Mouse (Mus musculus): Measurements from ENCODE around the gene Ltbp1. TPM values are rescaled to one million over a fixed set of nuclear protein-coding genes. Genes with fewer than 3 reads are reported as not detected.

Gene Ltbp1
- polyA plus RNA-seq, 1 experiment from 2014 or later = 2.1 TPM

DNA sequence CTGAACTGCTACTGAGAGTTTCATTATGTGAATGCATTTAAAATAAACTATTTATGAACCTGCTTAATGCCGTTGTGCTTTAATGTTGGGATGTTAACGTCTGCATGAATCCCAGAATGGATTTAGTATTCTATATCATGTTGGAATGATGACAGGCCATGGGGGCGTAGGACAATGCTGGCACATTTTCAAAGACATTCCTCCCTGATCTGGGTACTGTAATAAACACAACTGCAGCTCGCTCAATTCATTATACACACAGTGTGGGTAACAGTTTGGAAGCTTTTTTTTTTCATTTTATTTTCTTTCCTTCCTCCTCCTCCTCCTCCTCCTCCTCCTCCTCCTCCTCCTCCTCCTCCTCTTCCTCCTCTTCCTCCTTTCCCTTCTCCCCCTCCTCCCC lies 82.9 kb downstream of the Ltbp1 start:
- H3K9me3 ChIP-seq (replicated peaks; ENCODE audit: control insufficient read depth, low read length) = no peaks in the 10 kb centered on the region
- H3K36me3 ChIP-seq (ENCODE audit: control insufficient read depth, insufficient read depth) = no peaks in the 10 kb centered on the region
- H3K9ac ChIP-seq (ENCODE audit: low read depth, low read length) = no peak overlapping the region
- WGBS (ENCODE audit: insufficient replicate concordance) = 68% methylated on average over 4 of the region's 4 CpGs
- ATAC-seq (ENCODE audit: low read depth) = no peak
- H3K4me3 ChIP-seq (ENCODE audit: low read depth, low read length) = no peak overlapping the region
- no peaks in the 10 kb centered on the region for H3K4me1 ChIP-seq (ENCODE audit: control insufficient read depth, low read depth, low read length)
- H3K27me3 ChIP-seq (ENCODE audit: control insufficient read depth, insufficient read depth, low read depth, low read length) = no peaks in the 10 kb centered on the region
- no peak overlapping the region for H3K27ac ChIP-seq (ENCODE audit: low read length)
- H3K4me2 ChIP-seq (ENCODE audit: low read depth, low read length) = no peak overlapping the region

DNA sequence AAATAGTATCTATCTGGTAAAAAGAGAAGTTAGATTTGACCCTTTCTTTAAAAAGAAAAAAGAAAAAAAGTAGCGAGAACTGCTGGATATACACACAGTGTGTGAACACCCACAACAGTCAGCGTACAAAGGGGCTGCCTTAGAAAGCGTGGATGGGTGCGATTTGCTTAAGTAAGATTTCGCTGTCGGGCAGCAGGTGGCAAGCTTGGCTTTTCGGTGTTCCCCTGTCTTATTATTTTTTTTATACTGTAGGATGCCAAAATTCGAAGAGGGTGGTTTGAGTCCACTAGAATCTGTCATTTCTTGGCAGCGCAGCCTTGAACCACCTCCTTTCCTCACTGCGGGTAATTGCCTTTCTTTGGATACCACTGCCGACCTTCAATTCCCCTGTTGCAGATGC lies 83.4 kb downstream of the Ltbp1 start:
- Histone ChIP-seq H3K9ac (ENCODE audit: low read depth, low read length) (no peak overlapping the region), H3K4me2 (ENCODE audit: low read depth, low read length) (no peak overlapping the region), H3K27me3 (ENCODE audit: control insufficient read depth, insufficient read depth, low read depth, low read length) (no peaks in the 10 kb centered on the region), H3K36me3 (ENCODE audit: control insufficient read depth, insufficient read depth) (no peaks in the 10 kb centered on the region), H3K27ac (ENCODE audit: low read length) (no peak overlapping the region), H3K4me3 (ENCODE audit: low read depth, low read length) (no peak overlapping the region), H3K4me1 (ENCODE audit: control insufficient read depth, low read depth, low read length) (no peaks in the 10 kb centered on the region), H3K9me3 (replicated peaks; ENCODE audit: control insufficient read depth, low read length) (no peaks in the 10 kb centered on the region)
- 75% methylated on average over 11 of the region's 11 CpGs for WGBS (ENCODE audit: insufficient replicate concordance)
- ATAC-seq (ENCODE audit: low read depth) = no peak

DNA sequence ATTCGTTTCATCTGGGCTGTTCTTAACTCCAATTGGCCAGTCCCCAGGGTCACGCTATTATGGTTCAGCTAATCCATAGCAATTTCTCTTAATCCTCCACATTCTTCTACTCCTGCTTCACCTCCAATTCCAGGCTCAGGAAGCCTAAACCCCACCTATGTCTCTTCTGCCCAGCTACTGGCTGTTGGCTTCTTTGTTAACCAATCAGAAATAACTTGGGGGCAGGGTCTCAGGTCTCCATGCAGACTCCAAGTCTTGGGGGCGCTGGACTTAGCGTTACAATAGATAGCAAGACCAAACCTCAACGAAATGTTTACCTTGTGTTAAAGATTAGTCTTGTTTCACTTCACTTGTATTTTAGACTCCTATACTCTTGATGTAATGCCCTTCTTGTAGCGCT lies 85.2 kb downstream of the Ltbp1 start:
- H3K4me3 ChIP-seq (ENCODE audit: low read depth, low read length) = no peak overlapping the region
- H3K27ac ChIP-seq (ENCODE audit: low read length) = no peak overlapping the region
- no peaks in the 10 kb centered on the region for H3K27me3 ChIP-seq (ENCODE audit: control insufficient read depth, insufficient read depth, low read depth, low read length)
- H3K9me3 ChIP-seq (replicated peaks; ENCODE audit: control insufficient read depth, low read length) = no peaks in the 10 kb centered on the region
- no peak for ATAC-seq (ENCODE audit: low read depth)
- no peaks in the 10 kb centered on the region for H3K36me3 ChIP-seq (ENCODE audit: control insufficient read depth, insufficient read depth)
- WGBS (ENCODE audit: insufficient replicate concordance) = 65% methylated on average over 6 of the region's 6 CpGs
- no peak overlapping the region for H3K4me2 ChIP-seq (ENCODE audit: low read depth, low read length)
- no peaks in the 10 kb centered on the region for H3K4me1 ChIP-seq (ENCODE audit: control insufficient read depth, low read depth, low read length)
- H3K9ac ChIP-seq (ENCODE audit: low read depth, low read length) = no peak overlapping the region

- H3K4me2 ChIP-seq (ENCODE audit: low read depth, low read length) = no peak overlapping the region
- 66% methylated on average over 3 of the region's 3 CpGs for whole genome bisulfite sequencing (ENCODE audit: insufficient replicate concordance)
- no peak overlapping the region for H3K27ac ChIP-seq (ENCODE audit: low read length)
- H3K4me1 ChIP-seq (ENCODE audit: control insufficient read depth, low read depth, low read length) = no peaks in the 10 kb centered on the region
- no peaks in the 10 kb centered on the region for H3K27me3 ChIP-seq (ENCODE audit: control insufficient read depth, insufficient read depth, low read depth, low read length)
- no peaks in the 10 kb centered on the region for H3K36me3 ChIP-seq (ENCODE audit: control insufficient read depth, insufficient read depth)
- no peak for ATAC-seq (ENCODE audit: low read depth)
- H3K4me3 ChIP-seq (ENCODE audit: low read depth, low read length) = no peak overlapping the region
- H3K9me3 ChIP-seq (replicated peaks; ENCODE audit: control insufficient read depth, low read length) = no peaks in the 10 kb centered on the region
- no peak overlapping the region for H3K9ac ChIP-seq (ENCODE audit: low read depth, low read length)
Observed at GRCm38 (mm10) chr17:75093563-75093962, 88.2 kb downstream of the Ltbp1 start.

GRCm38 (mm10) chr17:75094591-75094990 lies 89.2 kb downstream of the Ltbp1 start:
- ATAC-seq (ENCODE audit: low read depth) = no peak
- Histone ChIP-seq H3K4me1 (ENCODE audit: control insufficient read depth, low read depth, low read length) (no peaks in the 10 kb centered on the region), H3K36me3 (ENCODE audit: control insufficient read depth, insufficient read depth) (no peaks in the 10 kb centered on the region)

GRCm38 (mm10) chr17:75096727-75097126 lies 91.4 kb downstream of the Ltbp1 start:
- no peaks in the 10 kb centered on the region for H3K36me3 ChIP-seq (ENCODE audit: control insufficient read depth, insufficient read depth)
- no peak overlapping the region for H3K9ac ChIP-seq (ENCODE audit: low read depth, low read length)
- no peak overlapping the region for H3K4me2 ChIP-seq (ENCODE audit: low read depth, low read length)
- ATAC-seq (ENCODE audit: low read depth) = no peak
- no peaks in the 10 kb centered on the region for H3K27me3 ChIP-seq (ENCODE audit: control insufficient read depth, insufficient read depth, low read depth, low read length)
- no peak overlapping the region for H3K27ac ChIP-seq (ENCODE audit: low read length)
- no peaks in the 10 kb centered on the region for H3K4me1 ChIP-seq (ENCODE audit: control insufficient read depth, low read depth, low read length)
- WGBS (ENCODE audit: insufficient replicate concordance) = 67% methylated on average over 7 of the region's 7 CpGs
- H3K9me3 ChIP-seq (replicated peaks; ENCODE audit: control insufficient read depth, low read length) = no peaks in the 10 kb centered on the region
- no peak overlapping the region for H3K4me3 ChIP-seq (ENCODE audit: low read depth, low read length)

More at GRCm38 (mm10) chr17:75094591-75094990, 89.2 kb downstream of the Ltbp1 start:
- WGBS (ENCODE audit: insufficient replicate concordance) = 76% methylated on average over 9 of the region's 9 CpGs
- Histone ChIP-seq H3K27ac (ENCODE audit: low read length) (no peak overlapping the region), H3K9me3 (replicated peaks; ENCODE audit: control insufficient read depth, low read length) (no peaks in the 10 kb centered on the region), H3K27me3 (ENCODE audit: control insufficient read depth, insufficient read depth, low read depth, low read length) (no peaks in the 10 kb centered on the region), H3K9ac (ENCODE audit: low read depth, low read length) (no peak overlapping the region), H3K4me2 (ENCODE audit: low read depth, low read length) (no peak overlapping the region), H3K4me3 (ENCODE audit: low read depth, low read length) (no peak overlapping the region)

- Histone ChIP-seq H3K4me1 (ENCODE audit: control insufficient read depth, low read depth, low read length) (no peaks in the 10 kb centered on the region), H3K9ac (ENCODE audit: low read depth, low read length) (no peak overlapping the region), H3K36me3 (ENCODE audit: control insufficient read depth, insufficient read depth) (no peaks in the 10 kb centered on the region), H3K27me3 (ENCODE audit: control insufficient read depth, insufficient read depth, low read depth, low read length) (no peaks in the 10 kb centered on the region), H3K4me3 (ENCODE audit: low read depth, low read length) (no peak overlapping the region), H3K27ac (ENCODE audit: low read length) (no peak overlapping the region), H3K4me2 (ENCODE audit: low read depth, low read length) (no peak overlapping the region), H3K9me3 (replicated peaks; ENCODE audit: control insufficient read depth, low read length) (no peaks in the 10 kb centered on the region)
- WGBS (ENCODE audit: insufficient replicate concordance) = 67% methylated on average over 3 of the region's 3 CpGs
- ATAC-seq (ENCODE audit: low read depth) = no peak
Observed at GRCm38 (mm10) chr17:75097367-75097766, 92.0 kb downstream of the Ltbp1 start.

DNA sequence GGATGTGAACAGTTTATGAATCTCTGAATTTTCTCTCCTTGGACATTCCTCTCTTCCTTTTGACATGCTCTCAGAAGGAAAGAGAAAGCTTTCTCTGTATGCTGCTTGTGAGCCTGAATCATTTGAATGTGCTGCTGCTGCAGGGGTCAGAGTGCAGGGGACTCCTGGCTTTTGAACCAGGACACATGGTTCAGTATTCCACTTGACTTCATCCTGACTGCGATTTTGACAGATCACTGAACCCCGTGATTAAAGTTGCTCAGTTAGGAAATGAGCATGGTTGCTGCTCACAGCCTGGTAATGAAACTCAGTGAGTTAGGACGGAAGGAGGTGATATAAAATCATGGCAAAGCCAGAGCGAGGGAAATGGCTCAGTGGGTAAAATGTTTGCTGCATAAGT lies 95.8 kb downstream of the Ltbp1 start:
- Histone ChIP-seq H3K4me3 (ENCODE audit: low read depth, low read length) (no peak overlapping the region), H3K4me1 (ENCODE audit: control insufficient read depth, low read depth, low read length) (no peaks in the 10 kb centered on the region), H3K9me3 (replicated peaks; ENCODE audit: control insufficient read depth, low read length) (no peaks in the 10 kb centered on the region), H3K27me3 (ENCODE audit: control insufficient read depth, insufficient read depth, low read depth, low read length) (no peaks in the 10 kb centered on the region), H3K36me3 (ENCODE audit: control insufficient read depth, insufficient read depth) (no peaks in the 10 kb centered on the region), H3K27ac (ENCODE audit: low read length) (no peak overlapping the region), H3K4me2 (ENCODE audit: low read depth, low read length) (no peak overlapping the region), H3K9ac (ENCODE audit: low read depth, low read length) (no peak overlapping the region)
- no peak for ATAC-seq (ENCODE audit: low read depth)
- WGBS (ENCODE audit: insufficient replicate concordance) = 67% methylated on average over 4 of the region's 4 CpGs

GRCm38 (mm10) chr17:75101994-75102393 lies 96.6 kb downstream of the Ltbp1 start:
- no peaks in the 10 kb centered on the region for H3K9me3 ChIP-seq (replicated peaks; ENCODE audit: control insufficient read depth, low read length)
- H3K4me3 ChIP-seq (ENCODE audit: low read depth, low read length) = no peak overlapping the region
- ATAC-seq (ENCODE audit: low read depth) = no peak
- H3K36me3 ChIP-seq (ENCODE audit: control insufficient read depth, insufficient read depth) = no peaks in the 10 kb centered on the region
- no peak overlapping the region for H3K4me2 ChIP-seq (ENCODE audit: low read depth, low read length)
- no peaks in the 10 kb centered on the region for H3K27me3 ChIP-seq (ENCODE audit: control insufficient read depth, insufficient read depth, low read depth, low read length)
- H3K9ac ChIP-seq (ENCODE audit: low read depth, low read length) = no peak overlapping the region
- H3K27ac ChIP-seq (ENCODE audit: low read length) = no peak overlapping the region
- WGBS (ENCODE audit: insufficient replicate concordance) = 71% methylated on average over 8 of the region's 8 CpGs
- H3K4me1 ChIP-seq (ENCODE audit: control insufficient read depth, low read depth, low read length) = no peaks in the 10 kb centered on the region

DNA sequence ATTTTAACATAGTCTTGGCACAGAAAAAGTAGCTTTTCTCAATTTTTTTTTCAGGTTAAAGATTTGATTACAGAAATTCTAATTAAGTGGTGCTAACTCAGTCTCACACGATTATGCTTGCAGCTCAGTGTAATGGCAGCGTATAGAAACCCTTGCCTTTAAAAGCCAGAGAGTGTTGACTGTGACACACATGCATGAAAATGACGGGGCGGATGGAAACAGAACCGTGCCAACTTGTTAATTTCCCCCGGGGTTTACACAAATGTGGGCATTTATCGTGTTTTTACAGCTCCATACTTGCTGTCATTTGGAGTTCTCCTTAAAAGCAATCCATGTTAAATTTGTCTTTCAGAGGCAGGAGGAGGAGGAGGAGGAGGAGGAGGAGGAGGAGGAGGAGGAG lies 102.0 kb downstream of the Ltbp1 start:
- no peaks in the 10 kb centered on the region for H3K9me3 ChIP-seq (replicated peaks; ENCODE audit: control insufficient read depth, low read length)
- WGBS (ENCODE audit: insufficient replicate concordance) = 68% methylated on average over 7 of the region's 7 CpGs
- H3K4me3 ChIP-seq (ENCODE audit: low read depth, low read length) = no peak overlapping the region
- no peak overlapping the region for H3K9ac ChIP-seq (ENCODE audit: low read depth, low read length)
- H3K4me2 ChIP-seq (ENCODE audit: low read depth, low read length) = no peak overlapping the region
- ATAC-seq (ENCODE audit: low read depth) = no peak
- H3K27ac ChIP-seq (ENCODE audit: low read length) = no peak overlapping the region
- no peaks in the 10 kb centered on the region for H3K27me3 ChIP-seq (ENCODE audit: control insufficient read depth, insufficient read depth, low read depth, low read length)
- no peaks in the 10 kb centered on the region for H3K36me3 ChIP-seq (ENCODE audit: control insufficient read depth, insufficient read depth)
- H3K4me1 ChIP-seq (ENCODE audit: control insufficient read depth, low read depth, low read length) = no peaks in the 10 kb centered on the region

Measured in liver, embryonic 16.5 days (tissue).